Mouse (Mus musculus): Measurements from ENCODE around the gene Erc2.

Erc2 gene

DNA sequence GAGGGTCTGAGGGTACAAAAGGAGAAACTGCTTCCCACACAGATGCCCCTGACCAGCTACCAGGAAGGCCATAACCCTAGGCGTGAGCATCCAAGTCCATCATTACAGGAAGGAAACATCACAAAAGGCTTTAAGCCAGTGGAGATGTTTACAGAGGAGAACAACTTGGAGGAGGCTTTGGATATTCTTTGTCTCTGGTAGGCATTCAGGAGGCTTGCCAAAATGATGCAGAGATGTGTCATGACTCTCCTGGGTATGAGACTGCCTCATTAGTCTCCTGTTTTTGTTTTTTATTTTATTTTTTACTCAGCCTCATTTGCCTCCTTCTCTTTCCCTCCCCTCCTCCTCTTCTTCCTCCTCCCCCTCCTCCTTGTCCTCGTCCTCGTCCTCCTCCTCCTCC is 528.7 kb downstream of the Erc2 start:
- Histone ChIP-seq H3K4me3 (replicated peaks; ENCODE audit: low read length) (no peak overlapping the region), H3K36me3 (ENCODE audit: insufficient read depth, low read length) (no peaks in the 10 kb centered on the region), H3K27me3 (ENCODE audit: insufficient read depth, low read length) (no peaks in the 10 kb centered on the region), H3K4me1 (replicated peaks; ENCODE audit: low read depth, low read length) (no peaks in the 10 kb centered on the region), H3K9me3 (ENCODE audit: low read length) (no peaks in the 10 kb centered on the region)
- TF ChIP-seq NANOG (IDR thresholded peaks at IDR 0.05; ENCODE audit: borderline replicate concordance, low read length) (no peak), CTCF (conservative IDR thresholded peaks at IDR 0.05; ENCODE audit: low read length) (no peak), POU5F1 (IDR thresholded peaks at IDR 0.05; ENCODE audit: borderline replicate concordance, low read length) (no peak)

DNA sequence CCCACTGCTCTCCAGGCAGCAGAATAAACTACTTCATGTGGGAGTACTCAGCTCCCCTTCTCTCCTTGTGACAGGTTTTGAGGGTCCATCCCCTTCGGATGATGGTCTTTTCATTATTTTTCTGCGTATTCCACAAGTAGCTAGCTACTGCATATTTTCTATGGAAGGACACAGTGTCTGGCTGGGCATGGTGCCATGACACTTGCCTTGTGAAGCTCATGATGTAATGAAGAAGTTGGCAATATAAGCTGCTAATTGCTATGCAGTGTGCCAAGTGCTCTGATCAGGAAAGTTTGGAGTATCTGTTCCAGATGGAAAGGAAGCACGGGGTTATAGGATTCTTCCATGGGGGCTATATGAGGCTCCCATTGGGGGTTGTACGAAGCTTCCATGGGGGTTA is 533.5 kb downstream of the Erc2 start:
- Histone ChIP-seq H3K9me3 (ENCODE audit: low read length) (no peaks in the 10 kb centered on the region), H3K36me3 (ENCODE audit: insufficient read depth, low read length) (no peaks in the 10 kb centered on the region), H3K4me1 (replicated peaks; ENCODE audit: low read depth, low read length) (no peaks in the 10 kb centered on the region), H3K4me3 (replicated peaks; ENCODE audit: low read length) (no peak overlapping the region), H3K27me3 (ENCODE audit: insufficient read depth, low read length) (no peaks in the 10 kb centered on the region)
- TF ChIP-seq CTCF (conservative IDR thresholded peaks at IDR 0.05; ENCODE audit: low read length), result no peak

DNA sequence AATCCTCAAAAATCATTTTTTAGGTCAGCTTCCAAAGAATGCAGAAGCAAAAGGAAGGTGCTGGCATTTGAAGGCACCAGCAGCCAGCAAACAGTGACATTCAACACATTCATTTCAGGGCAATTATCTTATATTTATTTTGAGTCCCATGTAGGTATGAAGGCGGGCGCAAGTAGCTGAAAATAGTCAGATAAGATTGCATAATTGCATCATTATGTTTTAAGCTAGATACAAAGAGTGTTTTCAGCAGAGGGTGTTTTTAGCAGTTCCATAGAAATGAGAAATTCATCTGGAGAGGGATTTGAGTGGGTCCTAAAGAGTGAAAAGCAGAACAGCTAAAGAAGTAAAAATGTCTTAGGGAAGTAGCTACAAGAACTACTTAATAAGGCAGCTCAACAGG is 538.6 kb downstream of the Erc2 start:
- no peaks in the 10 kb centered on the region for H3K9me3 ChIP-seq (ENCODE audit: low read length)
- no peaks in the 10 kb centered on the region for H3K4me1 ChIP-seq (replicated peaks; ENCODE audit: low read depth, low read length)
- no peak overlapping the region for H3K4me3 ChIP-seq (replicated peaks; ENCODE audit: low read length)
- no peaks in the 10 kb centered on the region for H3K36me3 ChIP-seq (ENCODE audit: insufficient read depth, low read length)
- TF ChIP-seq CTCF (conservative IDR thresholded peaks at IDR 0.05; ENCODE audit: low read length) (no peak), POU5F1 (IDR thresholded peaks at IDR 0.05; ENCODE audit: borderline replicate concordance, low read length) (no peak), NANOG (IDR thresholded peaks at IDR 0.05; ENCODE audit: borderline replicate concordance, low read length) (no peak)
- H3K27me3 ChIP-seq (ENCODE audit: insufficient read depth, low read length), result no peaks in the 10 kb centered on the region

DNA sequence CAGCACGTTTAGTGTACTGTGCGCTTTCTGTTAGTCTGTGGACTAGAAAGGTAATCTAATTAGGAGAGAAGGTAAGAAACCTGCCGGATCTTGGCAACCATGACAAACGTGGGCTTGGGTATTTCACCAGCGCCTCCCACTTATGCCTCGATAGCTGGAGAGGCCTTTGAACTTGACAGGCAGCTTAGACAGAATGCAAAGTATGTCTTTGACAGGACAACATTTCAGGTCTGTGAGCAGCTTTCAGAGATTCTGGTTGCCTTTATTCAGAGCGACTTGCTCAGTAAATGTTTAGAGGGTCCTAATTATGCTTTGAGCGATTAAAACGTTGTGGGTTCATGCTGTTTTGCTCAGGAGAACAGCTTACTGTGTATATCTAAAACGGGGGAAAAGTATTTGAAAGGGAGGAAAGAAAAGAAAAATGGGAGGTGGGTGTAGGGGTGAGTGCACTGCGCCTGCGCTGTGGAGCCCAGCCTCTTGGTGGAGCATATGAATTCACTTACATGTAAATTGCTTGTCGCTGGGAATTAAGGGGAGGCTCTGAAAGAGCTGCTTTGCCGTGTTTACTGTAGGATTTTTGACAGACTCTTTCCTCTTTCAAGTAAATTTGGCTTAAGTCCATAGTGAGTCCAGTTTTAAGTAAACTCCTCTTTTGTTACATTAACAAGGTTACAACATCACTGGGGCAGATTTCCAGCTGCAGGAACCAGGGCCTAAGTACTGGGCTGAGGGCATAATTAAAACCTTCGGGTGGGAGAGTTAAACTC is 542.6 kb downstream of the Erc2 start:
- Histone ChIP-seq H3K36me3 (ENCODE audit: insufficient read depth, low read length) (no peaks in the 10 kb centered on the region), H3K4me1 (replicated peaks; ENCODE audit: low read depth, low read length) (no peaks in the 10 kb centered on the region), H3K27me3 (ENCODE audit: insufficient read depth, low read length) (no peaks in the 10 kb centered on the region), H3K4me3 (replicated peaks; ENCODE audit: low read length) (no peak overlapping the region), H3K9me3 (ENCODE audit: low read length) (no peaks in the 10 kb centered on the region)
- no peak for TF ChIP-seq POU5F1 (IDR thresholded peaks at IDR 0.05; ENCODE audit: borderline replicate concordance, low read length)
- TF ChIP-seq NANOG (IDR thresholded peaks at IDR 0.05; ENCODE audit: borderline replicate concordance, low read length), result no peak
- no peak for TF ChIP-seq CTCF (conservative IDR thresholded peaks at IDR 0.05; ENCODE audit: low read length)

- Histone ChIP-seq H3K4me3 (replicated peaks; ENCODE audit: low read length) (no peak overlapping the region), H3K27me3 (ENCODE audit: insufficient read depth, low read length) (no peaks in the 10 kb centered on the region), H3K36me3 (ENCODE audit: insufficient read depth, low read length) (no peaks in the 10 kb centered on the region), H3K4me1 (replicated peaks; ENCODE audit: low read depth, low read length) (no peaks in the 10 kb centered on the region), H3K9me3 (ENCODE audit: low read length) (no peaks in the 10 kb centered on the region)
- TF ChIP-seq CTCF (conservative IDR thresholded peaks at IDR 0.05; ENCODE audit: low read length) (peak; percentile 17; the same call in 1 of the 2 replicates), POU5F1 (IDR thresholded peaks at IDR 0.05; ENCODE audit: borderline replicate concordance, low read length) (no peak)
These were observed 543.5 kb downstream of the Erc2 start for GRCm38 (mm10) chr14:28165621-28166211.

- Histone ChIP-seq H3K27me3 (ENCODE audit: insufficient read depth, low read length) (no peaks in the 10 kb centered on the region), H3K4me1 (replicated peaks; ENCODE audit: low read depth, low read length) (no peaks in the 10 kb centered on the region), H3K36me3 (ENCODE audit: insufficient read depth, low read length) (no peaks in the 10 kb centered on the region), H3K4me3 (replicated peaks; ENCODE audit: low read length) (no peak overlapping the region), H3K9me3 (ENCODE audit: low read length) (no peaks in the 10 kb centered on the region)
- no peak for TF ChIP-seq POU5F1 (IDR thresholded peaks at IDR 0.05; ENCODE audit: borderline replicate concordance, low read length)
These were observed 548.5 kb downstream of the Erc2 start for GRCm38 (mm10) chr14:28170711-28171110.

DNA sequence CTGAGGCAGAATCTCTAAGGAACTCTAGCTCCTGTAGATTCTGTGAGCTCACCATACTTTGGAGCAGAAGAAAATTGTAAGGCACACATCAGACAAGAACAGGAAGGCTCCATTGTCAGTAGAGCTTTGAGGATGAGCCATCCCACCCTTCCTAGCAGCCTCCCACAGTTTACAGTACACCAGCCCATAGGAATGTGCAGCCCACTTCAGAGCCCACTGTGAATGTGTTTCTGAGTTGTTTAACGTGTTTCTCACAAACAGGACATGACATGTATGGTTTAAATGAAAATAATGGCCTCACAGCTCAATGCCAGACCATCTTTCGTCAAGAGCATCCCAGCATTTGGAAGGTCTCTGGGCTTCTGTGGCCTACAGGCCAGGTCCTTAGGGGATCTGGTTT is 549.1 kb downstream of the Erc2 start:
- Histone ChIP-seq H3K27me3 (ENCODE audit: insufficient read depth, low read length) (no peaks in the 10 kb centered on the region), H3K36me3 (ENCODE audit: insufficient read depth, low read length) (no peaks in the 10 kb centered on the region), H3K4me3 (replicated peaks; ENCODE audit: low read length) (no peak overlapping the region), H3K9me3 (ENCODE audit: low read length) (no peaks in the 10 kb centered on the region), H3K4me1 (replicated peaks; ENCODE audit: low read depth, low read length) (no peaks in the 10 kb centered on the region)
- TF ChIP-seq NANOG (IDR thresholded peaks at IDR 0.05; ENCODE audit: borderline replicate concordance, low read length) (no peak), CTCF (conservative IDR thresholded peaks at IDR 0.05; ENCODE audit: low read length) (no peak), POU5F1 (IDR thresholded peaks at IDR 0.05; ENCODE audit: borderline replicate concordance, low read length) (no peak)

DNA sequence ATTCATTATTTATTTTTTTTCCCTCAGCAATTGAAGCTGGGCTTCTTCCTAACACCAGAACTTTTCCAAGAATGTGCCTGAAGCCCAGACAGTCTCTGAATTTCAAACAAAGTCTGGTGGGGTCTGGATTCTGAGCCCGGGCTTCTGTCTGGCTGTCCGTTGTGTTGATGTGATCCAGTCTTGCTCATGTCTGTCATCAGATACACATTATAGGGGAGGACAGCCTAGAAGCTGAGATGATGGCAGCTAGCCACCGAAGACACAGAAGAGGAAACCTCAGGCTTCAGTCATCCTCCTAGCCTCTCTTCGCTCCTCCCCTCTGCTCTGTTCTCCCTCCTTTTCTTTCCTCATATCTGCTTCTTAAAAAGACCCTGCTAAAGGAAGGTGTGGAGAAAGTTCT is 551.5 kb downstream of the Erc2 start:
- Histone ChIP-seq H3K4me3 (replicated peaks; ENCODE audit: low read length) (no peak overlapping the region), H3K4me1 (replicated peaks; ENCODE audit: low read depth, low read length) (no peaks in the 10 kb centered on the region), H3K9me3 (ENCODE audit: low read length) (no peaks in the 10 kb centered on the region), H3K36me3 (ENCODE audit: insufficient read depth, low read length) (no peaks in the 10 kb centered on the region), H3K27me3 (ENCODE audit: insufficient read depth, low read length) (no peaks in the 10 kb centered on the region)
- TF ChIP-seq NANOG (IDR thresholded peaks at IDR 0.05; ENCODE audit: borderline replicate concordance, low read length), result no peak
- no peak for TF ChIP-seq CTCF (conservative IDR thresholded peaks at IDR 0.05; ENCODE audit: low read length)

All from E14TG2a.4 (cell line).